Mouse (Mus musculus) adrenal gland, adult 18-20 months (tissue): ENCODE results near the gene Nsun2. TPM values are rescaled to one million over a fixed set of nuclear protein-coding genes. Genes with fewer than 3 reads are reported as not detected.

ENCODE experiments used
- DNase-seq, 2 experiments: peaks; one replicate each; pipeline ENCODE4 v3.0.0; 2021 to 2022; ENCODE audit warnings: low spot score in 2 of 2
- total RNA-seq, 2 experiments: library from RNA; stranded (reverse); gene quantifications; 1 replicate in 1 of 2; 2 replicates in 1 of 2; pipeline ENCODE4 v1.2.3; 2021

Gene Nsun2
- total RNA-seq, 2 experiments from 2014 or later, result 77.3 to 85.7 TPM

GRCm38 (mm10) chr13:69673921-69674618 is 140.5 kb downstream of the Nsun2 start:
- DNase-seq, result no peak

Other genes with a start within 250 kb of the Nsun2 start
- 10 to 100 TPM; 17.5 to 20.9 TPM for gene Tent4a, start 871 bp downstream of the Nsun2 start, total RNA-seq
- 10 to 100 TPM in 1 of 2 experiments, 1 to 10 TPM in 1; 3.2 to 12.1 TPM for gene Srd5a1, start 77.7 kb downstream of the Nsun2 start, total RNA-seq
- 1 to 10 TPM; 2.8 to 3.7 TPM for gene Ube2ql1, start 206.1 kb downstream of the Nsun2 start, total RNA-seq